Mouse (Mus musculus): ENCODE measurements around the gene Ninj1. TPM values are rescaled to one million over a fixed set of nuclear protein-coding genes. Genes with fewer than 3 reads are reported as not detected.

The Ninj1 gene
- polyA plus RNA-seq, 1 experiment, result not detected

GRCm38 (mm10) chr13:49213531-49213932, 26.2 kb downstream of the Ninj1 start:
- Histone ChIP-seq H3K4me3 (ENCODE audit: insufficient read depth, low read depth, low read length) (no peak overlapping the region), H3K4me1 (ENCODE audit: control insufficient read depth, insufficient read depth, low read length) (peaks cover 23% of the 10 kb centered on the region), H3K27ac (ENCODE audit: insufficient read depth, low read depth, low read length) (no peak overlapping the region)
- WGBS, result 55% methylated on average over 4 of the region's 4 CpGs
- TF ChIP-seq CTCF (IDR thresholded peaks at IDR 0.05; ENCODE audit: insufficient read depth, low read depth, low read length), result no peak
- TF ChIP-seq POLR2A (IDR thresholded peaks at IDR 0.05; ENCODE audit: insufficient read depth, low read depth, low read length), result no peak

- H3K27ac ChIP-seq (ENCODE audit: insufficient read depth, low read depth, low read length), result no peak overlapping the region
- WGBS, result 75% methylated on average over 3 of the region's 3 CpGs
- no peak overlapping the region for H3K4me3 ChIP-seq (ENCODE audit: insufficient read depth, low read depth, low read length)
- H3K4me1 ChIP-seq (ENCODE audit: control insufficient read depth, insufficient read depth, low read length), result peaks cover 23% of the 10 kb centered on the region
- TF ChIP-seq CTCF (IDR thresholded peaks at IDR 0.05; ENCODE audit: insufficient read depth, low read depth, low read length) (no peak), POLR2A (IDR thresholded peaks at IDR 0.05; ENCODE audit: insufficient read depth, low read depth, low read length) (no peak)
Observed at GRCm38 (mm10) chr13:49214454-49214853, 27.2 kb downstream of the Ninj1 start.

GRCm38 (mm10) chr13:49215128-49215503, 27.8 kb downstream of the Ninj1 start:
- Histone ChIP-seq H3K4me1 (ENCODE audit: control insufficient read depth, insufficient read depth, low read length) (peaks cover 23% of the 10 kb centered on the region), H3K27ac (ENCODE audit: insufficient read depth, low read depth, low read length) (no peak overlapping the region), H3K4me3 (ENCODE audit: insufficient read depth, low read depth, low read length) (peak overlapping the region; percentile 94)
- TF ChIP-seq CTCF (IDR thresholded peaks at IDR 0.05; ENCODE audit: insufficient read depth, low read depth, low read length) (no peak), POLR2A (IDR thresholded peaks at IDR 0.05; ENCODE audit: insufficient read depth, low read depth, low read length) (no peak)
- WGBS, result 13% methylated on average over 5 of the region's 5 CpGs

GRCm38 (mm10) chr13:49215504-49216219, 28.4 kb downstream of the Ninj1 start, which contains the start of gene Card19:
TSS of gene Card19 (minus strand) at chr13:49216037.
- under 1% methylated on average over 78 of the region's 78 CpGs for WGBS

GRCm38 (mm10) chr13:49216220-49216552, 28.9 kb downstream of the Ninj1 start:
- TF ChIP-seq CTCF (IDR thresholded peaks at IDR 0.05; ENCODE audit: insufficient read depth, low read depth, low read length) (no peak), POLR2A (IDR thresholded peaks at IDR 0.05; ENCODE audit: insufficient read depth, low read depth, low read length) (no peak)
- 10% methylated on average over 17 of the region's 17 CpGs for WGBS
- Histone ChIP-seq H3K4me3 (ENCODE audit: insufficient read depth, low read depth, low read length) (peak overlapping the region; percentile 94), H3K4me1 (ENCODE audit: control insufficient read depth, insufficient read depth, low read length) (peaks cover 23% of the 10 kb centered on the region), H3K27ac (ENCODE audit: insufficient read depth, low read depth, low read length) (no peak overlapping the region; the same call in 1 of the 2 replicates)

More at GRCm38 (mm10) chr13:49215504-49216219, 28.4 kb downstream of the Ninj1 start, which contains the start of gene Card19:
- no peak within 1 kb of the TSS; the same call in 1 of the 2 replicates for H3K27ac ChIP-seq (ENCODE audit: insufficient read depth, low read depth, low read length)
- H3K4me3 ChIP-seq (ENCODE audit: insufficient read depth, low read depth, low read length), result peak within 1 kb of the TSS; percentile 94
- TF ChIP-seq POLR2A (IDR thresholded peaks at IDR 0.05; ENCODE audit: insufficient read depth, low read depth, low read length) (peak; percentile 35; the same call in 1 of the 2 replicates), CTCF (IDR thresholded peaks at IDR 0.05; ENCODE audit: insufficient read depth, low read depth, low read length) (no peak)
- H3K4me1 ChIP-seq (ENCODE audit: control insufficient read depth, insufficient read depth, low read length), result peaks cover 23% of the 10 kb centered on the region

- no peak for TF ChIP-seq POLR2A (IDR thresholded peaks at IDR 0.05; ENCODE audit: insufficient read depth, low read depth, low read length)
- no peak for TF ChIP-seq CTCF (IDR thresholded peaks at IDR 0.05; ENCODE audit: insufficient read depth, low read depth, low read length)
- peaks cover 23% of the 10 kb centered on the region for H3K4me1 ChIP-seq (ENCODE audit: control insufficient read depth, insufficient read depth, low read length)
- no peak overlapping the region for H3K27ac ChIP-seq (ENCODE audit: insufficient read depth, low read depth, low read length)
- WGBS, result 87% methylated on average over 9 of the region's 9 CpGs
- H3K4me3 ChIP-seq (ENCODE audit: insufficient read depth, low read depth, low read length), result no peak overlapping the region
Observed at GRCm38 (mm10) chr13:49216808-49217561, 29.7 kb downstream of the Ninj1 start.

- H3K27ac ChIP-seq (ENCODE audit: insufficient read depth, low read depth, low read length), result no peak overlapping the region
- TF ChIP-seq CTCF (IDR thresholded peaks at IDR 0.05; ENCODE audit: insufficient read depth, low read depth, low read length) (no peak), POLR2A (IDR thresholded peaks at IDR 0.05; ENCODE audit: insufficient read depth, low read depth, low read length) (no peak)
- H3K4me1 ChIP-seq (ENCODE audit: control insufficient read depth, insufficient read depth, low read length), result peaks cover 13% of the 10 kb centered on the region
- H3K4me3 ChIP-seq (ENCODE audit: insufficient read depth, low read depth, low read length), result no peak overlapping the region
- 56% methylated on average over 3 of the region's 3 CpGs for WGBS
Observed at GRCm38 (mm10) chr13:49218651-49219050, 31.4 kb downstream of the Ninj1 start.

GRCm38 (mm10) chr13:49219367-49219766, 32.1 kb downstream of the Ninj1 start:
- 91% methylated on average over 4 of the region's 4 CpGs for WGBS
- TF ChIP-seq POLR2A (IDR thresholded peaks at IDR 0.05; ENCODE audit: insufficient read depth, low read depth, low read length) (no peak), CTCF (IDR thresholded peaks at IDR 0.05; ENCODE audit: insufficient read depth, low read depth, low read length) (no peak)
- Histone ChIP-seq H3K4me1 (ENCODE audit: control insufficient read depth, insufficient read depth, low read length) (peaks cover 8% of the 10 kb centered on the region), H3K4me3 (ENCODE audit: insufficient read depth, low read depth, low read length) (no peak overlapping the region), H3K27ac (ENCODE audit: insufficient read depth, low read depth, low read length) (no peak overlapping the region)

GRCm38 (mm10) chr13:49220912-49221311, 33.6 kb downstream of the Ninj1 start:
- WGBS, result 45% methylated on average over 5 of the region's 5 CpGs
- Histone ChIP-seq H3K4me3 (ENCODE audit: insufficient read depth, low read depth, low read length) (no peak overlapping the region), H3K4me1 (ENCODE audit: control insufficient read depth, insufficient read depth, low read length) (peaks cover 6% of the 10 kb centered on the region), H3K27ac (ENCODE audit: insufficient read depth, low read depth, low read length) (no peak overlapping the region)
- TF ChIP-seq POLR2A (IDR thresholded peaks at IDR 0.05; ENCODE audit: insufficient read depth, low read depth, low read length) (no peak), CTCF (IDR thresholded peaks at IDR 0.05; ENCODE audit: insufficient read depth, low read depth, low read length) (no peak)
